Mouse (Mus musculus) monocyte, adult 59 days (primary cell): ENCODE data around the gene Gstt2. TPM values are rescaled to one million over a fixed set of nuclear protein-coding genes. Genes with fewer than 3 reads are reported as not detected.

Source experiments
- total RNA-seq, 2 experiments: library from RNA; stranded (reverse); gene quantifications; one replicate each; pipeline ENCODE4 v1.2.4; 2023

Gstt2 gene
- 1 to 10 TPM; 5.9 to 6.4 TPM for total RNA-seq

DNA sequence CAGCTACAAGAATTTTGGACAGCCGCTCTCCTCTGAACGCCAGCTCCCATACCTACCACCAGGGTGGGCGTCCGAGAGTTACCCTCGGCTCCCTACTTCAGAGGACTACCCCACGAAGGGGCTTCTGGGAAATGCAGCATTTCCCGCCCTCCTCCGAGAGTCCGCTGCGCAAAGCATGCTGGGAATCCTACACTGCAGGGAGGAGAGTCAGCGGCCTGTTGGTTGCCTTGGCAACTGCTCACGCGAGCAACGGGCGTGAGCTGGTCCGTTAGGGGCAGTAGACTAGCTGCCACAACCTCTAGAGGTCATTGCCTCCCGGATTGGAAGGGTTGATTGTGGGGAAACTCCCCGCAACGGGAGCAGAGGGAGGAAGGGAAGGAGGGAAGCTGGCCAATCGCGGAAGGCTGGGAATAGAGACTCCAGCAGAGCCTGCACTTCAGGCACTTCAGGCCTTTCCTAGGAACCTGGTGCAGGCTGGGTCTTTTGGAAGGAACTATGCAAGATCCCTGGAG lies at the start of gene Gstt2:
Gstt2 (minus strand) TSS at position 177 of the 512 bp plus-strand sequence.

DNA sequence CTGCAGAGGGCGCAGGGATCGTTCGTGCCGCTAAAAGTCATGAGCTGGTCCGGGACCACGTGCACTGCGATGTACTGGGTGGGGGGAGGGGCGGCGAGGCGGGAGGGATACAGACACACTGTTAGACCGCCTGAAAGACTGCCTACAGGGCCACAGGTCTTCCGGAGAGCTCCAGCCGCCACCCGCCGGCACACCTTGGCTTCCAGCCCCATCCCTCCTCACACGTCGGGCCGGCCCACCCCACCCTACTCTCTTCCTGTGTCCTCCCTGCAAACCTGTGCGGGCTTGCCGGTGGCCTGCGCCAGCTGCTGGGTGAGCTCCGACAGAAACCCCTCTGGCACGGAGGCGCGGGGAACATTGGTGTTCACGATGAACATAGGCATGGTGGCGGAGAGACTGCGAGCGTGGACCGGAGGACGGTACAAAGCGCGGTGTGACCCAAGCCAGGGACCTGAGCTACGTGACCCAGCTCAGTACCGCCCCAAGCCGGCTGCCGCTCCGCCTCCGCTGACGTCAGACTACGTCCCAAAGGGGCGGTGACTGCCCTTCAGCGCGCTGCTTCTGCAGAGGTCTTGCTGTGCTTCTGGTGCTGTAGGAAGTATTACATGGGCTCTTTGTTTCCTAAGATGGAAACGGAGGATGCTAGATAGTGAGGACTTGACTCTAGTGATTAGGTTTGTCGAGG lies 22.7 kb upstream of the Gstt2 start, which contains the start of gene Mif:
Mif (minus strand) TSS at position 455 of the 685 bp plus-strand sequence.

DNA sequence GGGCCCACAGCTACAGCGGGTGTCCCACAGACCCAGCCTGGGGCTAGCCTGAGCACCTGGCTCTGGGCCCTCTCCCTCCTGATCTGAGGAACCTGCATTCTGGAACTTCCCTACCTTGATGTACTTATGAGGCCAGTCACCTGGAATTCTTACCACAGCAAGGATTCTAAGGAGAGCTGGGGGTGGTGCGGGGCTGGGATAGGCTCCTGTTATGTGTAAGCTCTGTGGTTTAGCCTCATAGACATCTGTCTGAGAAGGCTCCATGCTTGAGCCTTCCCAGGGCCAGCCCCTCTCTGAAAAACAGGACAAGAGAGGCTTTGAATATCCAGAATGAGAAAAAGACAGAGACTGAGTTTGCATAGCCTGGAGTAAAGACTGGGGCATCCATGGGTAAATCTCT lies 14.8 kb downstream of the Gstt2 start, which contains the start of gene Gstt4:
Gstt4 (minus strand) TSS at position 101 of the 400 bp plus-strand sequence.

DNA sequence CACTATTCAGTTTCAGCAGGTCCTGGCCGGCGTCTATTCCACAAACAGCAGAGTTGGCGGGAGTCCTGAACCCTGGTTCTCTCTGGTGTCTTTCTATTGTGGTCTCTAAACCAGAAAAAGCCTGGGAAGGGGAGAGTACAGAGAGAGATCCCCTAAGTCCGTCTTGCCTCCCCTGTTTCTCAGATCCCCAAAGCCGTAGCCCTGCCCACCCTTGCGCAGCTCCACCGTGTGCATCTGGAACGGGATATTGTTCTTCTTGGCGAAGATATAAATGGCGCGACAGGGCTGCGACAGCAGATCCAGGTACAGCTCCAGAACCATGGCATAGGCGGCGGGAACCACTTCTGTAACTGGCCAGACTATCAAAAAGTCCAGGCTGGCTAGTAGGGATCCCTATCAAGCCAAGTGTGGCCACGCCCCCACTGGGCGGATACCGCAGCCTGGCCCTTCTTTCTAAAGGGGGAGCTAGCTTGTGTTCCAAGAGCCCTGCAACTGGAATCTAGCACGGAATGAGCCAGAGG lies 39.0 kb downstream of the Gstt2 start, which contains the start of gene Gstt1:
Gstt1 (minus strand) TSS at position 409 of the 521 bp plus-strand sequence.

Other genes with a start within 250 kb of the Gstt2 start
- 10 to 100 TPM in 1 of 2 experiments, 1 to 10 TPM in 1; 7.6 to 10.2 TPM for gene Ggt5, start 248.1 kb downstream of the Gstt2 start, total RNA-seq
- gene Susd2, start 193.4 kb downstream of the Gstt2 start, total RNA-seq = 1 to 10 TPM in 1 of 2 experiments, under 1 TPM in 1; 0.79 to 1.1 TPM
- 10 to 100 TPM; 74.5 to 83.3 TPM for gene Cabin1, start 73.1 kb downstream of the Gstt2 start, total RNA-seq
- 10 to 100 TPM; 24.1 to 28.8 TPM for gene Ddt, start 64.0 kb downstream of the Gstt2 start, total RNA-seq
- gene Gm20441, start 56.5 kb downstream of the Gstt2 start, total RNA-seq = not detected
- 1 to 10 TPM; 6.3 to 6.8 TPM for gene Gstt3, start 56.0 kb downstream of the Gstt2 start, total RNA-seq
- gene Gstt1, start 38.8 kb downstream of the Gstt2 start, total RNA-seq = 1 to 10 TPM in 1 of 2 experiments, under 1 TPM in 1; 0.52 to 1.0 TPM
- gene Gstt4, start 14.9 kb downstream of the Gstt2 start, total RNA-seq = not detected
- gene Mif, start 22.8 kb upstream of the Gstt2 start, total RNA-seq = 10 to 100 TPM; 87.8 to 90.9 TPM
- 1 to 10 TPM in 1 of 2 experiments, under 1 TPM in 1; 0.84 to 3.1 TPM for gene Derl3, start 56.0 kb upstream of the Gstt2 start, total RNA-seq
- 10 to 100 TPM; 35.2 to 36.8 TPM for gene Smarcb1, start 84.2 kb upstream of the Gstt2 start, total RNA-seq
- gene Chchd10, start 95.7 kb upstream of the Gstt2 start, total RNA-seq = 1 to 10 TPM in 1 of 2 experiments, under 1 TPM in 1; 0.79 to 3.7 TPM
- gene Mmp11, start 99.1 kb upstream of the Gstt2 start, total RNA-seq = not detected
- gene Gm867, start 103.2 kb upstream of the Gstt2 start, total RNA-seq = not detected
- not detected for gene Vpreb3, start 105.6 kb upstream of the Gstt2 start, total RNA-seq
- gene Gm5134, start 117.1 kb upstream of the Gstt2 start, total RNA-seq = under 1 TPM in 1 of 2 experiments, not detected in 1; 0.43 TPM
- gene Zfp280b, start 195.2 kb upstream of the Gstt2 start, total RNA-seq = 1 to 10 TPM; 3.4 to 3.6 TPM